8 mouse cellular contexts compared by ENCODE assay signal in the genomic region with DNA sequence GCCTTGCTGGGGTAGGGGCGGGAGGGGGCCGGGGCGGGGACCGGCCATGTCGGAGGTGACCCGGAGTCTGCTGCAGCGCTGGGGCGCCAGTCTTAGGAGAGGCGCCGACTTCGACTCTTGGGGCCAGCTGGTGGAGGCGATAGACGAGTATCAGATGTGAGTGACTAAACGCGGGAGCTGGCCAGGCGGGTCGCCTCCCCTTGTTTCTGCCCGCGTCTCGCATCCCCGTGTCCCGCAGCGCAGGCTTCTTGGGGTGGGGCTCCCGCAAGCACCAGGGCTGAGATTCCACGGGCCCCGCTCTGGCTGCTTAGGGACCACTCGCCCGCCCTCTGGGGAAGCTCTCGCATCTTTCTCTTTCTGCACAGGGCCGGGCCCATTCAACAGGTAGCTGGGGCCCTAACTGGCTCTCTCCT. TPM values are rescaled to one million over a fixed set of nuclear protein-coding genes. Genes with fewer than 3 reads are reported as not detected.
DNase-seq lines count a peak whose midpoint lies in the region; ATAC-seq and TF ChIP-seq lines count a peak whose summit lies in the region.

No protein-coding gene starts in this region.

- H3K4me2 ChIP-seq in hindbrain, embryonic 16.5 days (ENCODE audit: low read length), result peak overlapping the region; percentile 52
- peak overlapping the region; percentile 56 for H3K4me2 ChIP-seq in lung, postnatal 0 days (replicated peaks; ENCODE audit: low read depth, low read length)

- peak; percentile 68 for DNase-seq in ZHBTc4 (ENCODE audit: low read depth, low spot score)
- DNase-seq in lung, postnatal 0 days (ENCODE audit: low spot score), result peak; percentile 48
- DNase-seq in right cerebral cortex, postnatal 4 days, result peak; percentile 45
- no peak for DNase-seq in kidney, postnatal 14 days

- H3K27ac ChIP-seq in hindbrain, embryonic 16.5 days (ENCODE audit: low read depth, low read length), result peak overlapping the region; percentile 9; the same call in 1 of the 2 replicates
- peak overlapping the region; percentile 44 for H3K27ac ChIP-seq in lung, postnatal 0 days (ENCODE audit: low read length)

- peaks cover 17% of the 10 kb centered on the region for H3K36me3 ChIP-seq in megakaryocyte, embryonic 14.5 days (replicated peaks; ENCODE audit: low read length)
- H3K36me3 ChIP-seq in erythroblast, embryonic 14.5 days (ENCODE audit: control insufficient read depth), result peaks cover 19% of the 10 kb centered on the region
- no peaks in the 10 kb centered on the region for H3K36me3 ChIP-seq in hindbrain, embryonic 16.5 days (ENCODE audit: control insufficient read depth, insufficient read depth, low read length)
- H3K36me3 ChIP-seq in lung, postnatal 0 days (ENCODE audit: insufficient read depth, low read length), result no peaks in the 10 kb centered on the region; the same call in 1 of the 2 replicates

- peaks cover 26% of the 10 kb centered on the region for H3K4me1 ChIP-seq in megakaryocyte, embryonic 14.5 days
- peaks cover 2% of the 10 kb centered on the region; the same call in 1 of the 2 replicates for H3K4me1 ChIP-seq in erythroblast, embryonic 14.5 days (ENCODE audit: control insufficient read depth)
- H3K4me1 ChIP-seq in hindbrain, embryonic 16.5 days (ENCODE audit: control insufficient read depth, insufficient read depth, low read depth, low read length), result no peaks in the 10 kb centered on the region
- no peaks in the 10 kb centered on the region for H3K4me1 ChIP-seq in lung, postnatal 0 days (ENCODE audit: insufficient read depth, low read depth, low read length)

- H3K4me3 ChIP-seq in megakaryocyte, embryonic 14.5 days (replicated peaks), result peak overlapping the region; percentile 91
- peak overlapping the region; percentile 65 for H3K4me3 ChIP-seq in erythroblast, embryonic 14.5 days (replicated peaks)
- peak overlapping the region; percentile 46 for H3K4me3 ChIP-seq in hindbrain, embryonic 16.5 days (ENCODE audit: low read length)
- H3K4me3 ChIP-seq in lung, postnatal 0 days (ENCODE audit: low read depth, low read length), result peak overlapping the region; percentile 51

- H3K9me3 ChIP-seq in megakaryocyte, embryonic 14.5 days, result no peaks in the 10 kb centered on the region
- no peaks in the 10 kb centered on the region for H3K9me3 ChIP-seq in erythroblast, embryonic 14.5 days (ENCODE audit: control insufficient read depth, low read length)
- H3K9me3 ChIP-seq in hindbrain, embryonic 16.5 days (ENCODE audit: control insufficient read depth, low read length), result no peaks in the 10 kb centered on the region
- no peaks in the 10 kb centered on the region for H3K9me3 ChIP-seq in lung, postnatal 0 days (ENCODE audit: low read length)

- WGBS in hindbrain, embryonic 16.5 days, result 1% methylated on average over 19 of the region's 30 CpGs
- WGBS in lung, postnatal 0 days, result under 1% methylated on average over 23 of the region's 30 CpGs

- peak overlapping the region; percentile 51 for H3K9ac ChIP-seq in hindbrain, embryonic 16.5 days (ENCODE audit: low read depth, low read length)
- H3K9ac ChIP-seq in lung, postnatal 0 days (replicated peaks; ENCODE audit: low read depth), result 0 out of 2 replicates have a peak overlapping the region, but pooled peaks have one; percentile 2

- TF ChIP-seq CTCF in lung, postnatal 0 days (IDR thresholded peaks at IDR 0.05), result no peak

- no peak for TF ChIP-seq EP300 in lung, postnatal 0 days (IDR thresholded peaks at IDR 0.05)

- no peak; the same call in 1 of the 2 replicates for ATAC-seq in megakaryocyte, adult 5-6 weeks (ENCODE audit: poor library complexity, severe bottlenecking)
- peak; percentile 14; the same call in 1 of the 2 replicates for ATAC-seq in hindbrain, embryonic 16.5 days
- ATAC-seq in lung, postnatal 0 days, result no peak; the same call in 1 of the 2 replicates

- H3K27me3 ChIP-seq in megakaryocyte, embryonic 14.5 days (replicated peaks), result no peaks in the 10 kb centered on the region
- no peaks in the 10 kb centered on the region for H3K27me3 ChIP-seq in erythroblast, embryonic 14.5 days (ENCODE audit: control insufficient read depth)
- no peaks in the 10 kb centered on the region for H3K27me3 ChIP-seq in hindbrain, embryonic 16.5 days (replicated peaks; ENCODE audit: control insufficient read depth, insufficient read depth, low read length)
- H3K27me3 ChIP-seq in lung, postnatal 0 days (replicated peaks; ENCODE audit: insufficient read depth, low read length), result no peaks in the 10 kb centered on the region

RNA-seq across cellular contexts. Expression of gene Brox, which starts 0.4 kb away (rescaled TPM):
- polyA plus RNA-seq in megakaryocyte, embryonic 14.5 days (2012; ENCODE audit: insufficient read depth, low replicate concordance), result 0.50 and 3.7 TPM in 2 replicates
- 35.1 and 44.4 TPM in 2 replicates for total RNA-seq in megakaryocyte, adult 5-6 weeks (2015)
- 52.9 and 66.7 TPM in 2 replicates for total RNA-seq in megakaryocyte, adult 5-6 weeks (2017)
- 0.35 and 0.40 TPM in 2 replicates for polyA plus RNA-seq in erythroblast, embryonic 14.5 days (2012)
- polyA plus RNA-seq in hindbrain, embryonic 16.5 days (2015; fragmentation: Nextera tagmentation; extraction: Ambion mirVana), result 98.7 and 103 TPM in 2 replicates
- polyA plus RNA-seq in lung, postnatal 0 days (2015; fragmentation: Nextera tagmentation; extraction: Ambion mirVana), result 37.7 and 38.5 TPM in 2 replicates

RNA-seq across cellular contexts. Expression of gene Aida, which starts 1.1 kb away (rescaled TPM):
- 1.9 and 13.2 TPM in 2 replicates for polyA plus RNA-seq in megakaryocyte, embryonic 14.5 days (2012; ENCODE audit: insufficient read depth, low replicate concordance)
- 66.0 and 71.4 TPM in 2 replicates for total RNA-seq in megakaryocyte, adult 5-6 weeks (2015)
- 85.7 and 88.5 TPM in 2 replicates for total RNA-seq in megakaryocyte, adult 5-6 weeks (2017)
- 3.1 and 3.7 TPM in 2 replicates for polyA plus RNA-seq in erythroblast, embryonic 14.5 days (2012)
- 51.2 and 54.4 TPM in 2 replicates for polyA plus RNA-seq in hindbrain, embryonic 16.5 days (2015; fragmentation: Nextera tagmentation; extraction: Ambion mirVana)
- polyA plus RNA-seq in lung, postnatal 0 days (2015; fragmentation: Nextera tagmentation; extraction: Ambion mirVana), result 23.7 and 31.4 TPM in 2 replicates
